Mouse (Mus musculus): ENCODE results near the gene Stoml2.

GRCm38 (mm10) chr4:43040114-43040572 is 8.6 kb upstream of the Stoml2 start:
- TF ChIP-seq HCFC1 (IDR thresholded peaks at IDR 0.05; ENCODE audit: borderline replicate concordance, insufficient read depth, low read length) (no peak), MAFK (IDR thresholded peaks at IDR 0.05; ENCODE audit: insufficient read depth, low read depth, low read length) (no peak)
